Mouse (Mus musculus) macrophage (primary cell): ENCODE results near the gene Fhad1. TPM values are rescaled to one million over a fixed set of nuclear protein-coding genes. Genes with fewer than 3 reads are reported as not detected.

ENCODE experiments used
- H3K27ac ChIP-seq: fragments of 350-480 bp; formaldehyde crosslinking; 2 replicates; pipeline ENCODE4 v1.9.0; 2021
- H3K36me3 ChIP-seq: fragments of 350-480 bp; formaldehyde crosslinking; 2 replicates; pipeline ENCODE4 v1.9.0; 2021; ENCODE audit errors: inconsistent target
- H3K4me3 ChIP-seq: fragments of 350-480 bp; formaldehyde crosslinking; 2 replicates; pipeline ENCODE4 v1.9.0; 2021; ENCODE audit errors: inconsistent target
- H3K79me2 ChIP-seq: fragments of 350-480 bp; formaldehyde crosslinking; 2 replicates; pipeline ENCODE4 v1.9.0; 2021; ENCODE audit errors: inconsistent target
- WGBS: methylation state at CpG from one replicate; pipeline ENCODE4 v1.1.7; 2026; ENCODE audit warnings: inconsistent platforms; ENCODE audit not compliant: missing documents; 5-methylcytosine and 5-hydroxymethylcytosine counted together
- polyA plus RNA-seq: library from polyadenylated mRNA; stranded (reverse); fragments of 250-400 nt; gene quantifications from 3 replicates; pipeline ENCODE4 v1.2.4, GENCODE M21; 2018; ENCODE audit warnings: inconsistent platforms

Gene Fhad1
- polyA plus RNA-seq, 1 experiment from 2014 or later, result 5.4 TPM

DNA sequence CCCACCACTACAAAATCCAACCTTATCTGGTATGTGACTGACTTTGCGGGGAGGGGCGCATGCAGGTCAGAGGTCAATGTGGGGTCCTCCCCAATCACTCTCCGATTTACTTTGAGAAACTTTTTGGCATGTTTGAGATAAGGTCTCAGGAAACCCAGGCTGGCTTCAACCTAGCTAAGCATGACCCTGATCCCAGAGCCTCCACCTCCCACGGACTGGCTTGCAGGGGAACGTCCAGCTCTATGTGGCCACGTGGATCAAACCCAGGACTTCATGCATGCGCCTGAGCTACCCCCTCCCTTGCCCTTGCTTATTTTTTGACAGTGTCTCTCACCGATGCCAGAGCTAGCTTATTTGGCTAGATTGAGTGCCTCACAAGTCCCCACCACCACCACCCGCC is 61.6 kb downstream of the Fhad1 start:
- no peaks in the 10 kb centered on the region for H3K79me2 ChIP-seq
- no peak overlapping the region for H3K4me3 ChIP-seq
- WGBS, result 81% methylated on average over 9 of the region's 9 CpGs
- no peaks in the 10 kb centered on the region for H3K36me3 ChIP-seq
- H3K27ac ChIP-seq, result peak overlapping the region; percentile 98

DNA sequence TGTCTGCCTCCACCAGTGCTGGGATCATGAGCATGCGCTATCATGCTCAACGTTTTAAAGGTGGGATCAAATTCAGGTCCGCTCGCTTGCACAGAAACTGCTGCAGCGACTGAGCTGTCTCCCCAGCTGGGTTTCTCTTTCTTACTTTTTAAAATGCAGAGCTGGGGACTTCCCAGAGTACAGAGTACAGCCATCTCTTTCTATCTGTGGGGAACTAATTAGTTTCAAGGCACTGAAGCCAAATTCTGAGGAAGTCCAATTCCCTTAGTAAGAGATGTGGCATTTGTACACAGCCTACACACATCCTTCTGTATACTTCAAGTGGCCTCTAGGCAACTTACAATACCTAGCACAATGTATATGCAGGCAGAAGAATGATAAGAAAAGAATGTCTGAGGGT is 62.1 kb downstream of the Fhad1 start:
- 27% methylated on average over 5 of the region's 5 CpGs for WGBS
- Histone ChIP-seq H3K36me3 (no peaks in the 10 kb centered on the region), H3K27ac (peak overlapping the region; percentile 98), H3K79me2 (no peaks in the 10 kb centered on the region), H3K4me3 (no peak overlapping the region)

DNA sequence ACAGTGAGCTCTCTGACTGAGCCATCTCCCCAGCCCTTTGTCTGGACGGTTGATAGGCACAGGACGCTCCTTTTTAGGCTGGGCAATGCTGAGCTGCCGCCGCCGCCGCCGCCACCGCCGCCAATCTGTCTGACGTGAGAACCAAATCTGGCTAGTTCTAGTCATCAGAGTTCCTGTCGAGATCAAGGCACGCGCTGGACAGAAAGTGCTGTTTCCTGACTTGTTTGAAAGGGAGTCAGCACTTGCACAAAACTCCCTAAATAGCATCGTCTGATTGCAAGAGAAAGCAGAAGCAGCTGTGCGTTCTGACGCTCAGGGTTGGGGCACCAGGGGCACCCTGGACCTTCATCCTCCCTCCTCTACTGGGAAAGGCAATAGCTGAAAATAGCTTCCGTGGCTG is 62.8 kb downstream of the Fhad1 start:
- no peaks in the 10 kb centered on the region for H3K79me2 ChIP-seq
- no peak overlapping the region for H3K4me3 ChIP-seq
- under 1% methylated on average over 17 of the region's 17 CpGs for WGBS
- no peaks in the 10 kb centered on the region for H3K36me3 ChIP-seq
- peak overlapping the region; percentile 98 for H3K27ac ChIP-seq

DNA sequence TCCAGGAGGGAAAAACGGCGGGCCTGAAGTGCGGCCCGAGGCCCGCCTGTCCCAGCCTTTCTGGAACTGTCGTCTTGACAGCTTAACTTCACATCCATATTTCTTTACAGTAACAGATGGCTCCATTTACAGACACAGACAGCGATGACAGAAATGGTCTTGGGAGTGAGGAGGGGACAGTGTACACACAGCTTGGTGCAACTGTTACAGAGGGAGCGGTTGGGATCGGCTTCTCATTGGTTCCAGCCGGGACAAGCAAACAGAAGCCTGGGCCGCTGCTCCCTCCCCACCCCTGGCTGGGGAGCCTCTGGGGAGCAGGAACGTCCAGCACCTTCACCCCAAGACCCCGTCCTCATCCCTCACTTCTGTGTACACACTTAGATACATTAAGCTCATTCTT is 65.4 kb downstream of the Fhad1 start:
- Histone ChIP-seq H3K27ac (no peak overlapping the region), H3K79me2 (no peaks in the 10 kb centered on the region), H3K4me3 (no peak overlapping the region), H3K36me3 (no peaks in the 10 kb centered on the region)
- 98% methylated on average over 13 of the region's 13 CpGs for WGBS

DNA sequence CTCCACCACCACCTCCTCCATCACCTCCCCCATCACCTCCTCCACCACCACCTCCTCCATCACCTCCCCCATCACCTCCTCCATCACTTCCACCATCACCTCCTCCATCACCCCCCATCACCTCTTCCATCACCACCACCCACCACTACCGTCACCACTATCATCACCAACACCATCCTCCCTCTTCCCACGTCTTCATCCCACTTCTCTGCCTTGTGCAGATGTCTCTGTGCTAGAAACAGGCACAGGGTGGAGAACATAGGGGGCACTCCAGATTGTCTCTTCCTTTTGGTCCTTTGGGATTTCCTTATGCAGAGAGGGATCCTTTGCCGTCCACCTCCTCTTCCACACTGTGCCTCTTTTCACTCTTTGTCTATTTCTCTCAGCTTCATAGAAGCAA is 66.1 kb downstream of the Fhad1 start:
- 100% methylated on average over 3 of the region's 3 CpGs for WGBS
- Histone ChIP-seq H3K79me2 (no peaks in the 10 kb centered on the region), H3K36me3 (no peaks in the 10 kb centered on the region), H3K27ac (no peak overlapping the region), H3K4me3 (no peak overlapping the region)

DNA sequence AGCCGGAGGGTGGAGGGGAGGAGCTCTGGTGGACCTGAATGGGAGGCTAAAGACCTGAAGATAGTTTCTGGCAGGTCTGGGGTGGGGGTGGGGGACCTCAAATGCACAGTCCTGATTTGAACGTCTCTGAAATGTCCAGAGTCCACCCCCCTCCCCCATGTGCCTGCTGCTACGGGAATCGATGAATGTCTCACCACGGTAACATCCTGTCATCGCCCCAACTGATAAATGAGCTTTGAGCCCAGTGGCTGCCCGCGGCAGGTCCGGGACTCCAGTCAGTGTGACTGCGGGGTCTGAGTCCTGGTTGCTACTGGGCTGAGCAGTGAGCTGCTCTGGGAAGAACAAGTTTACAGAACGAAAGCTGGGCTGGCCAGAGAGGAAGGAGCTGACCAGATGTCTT is 72.5 kb downstream of the Fhad1 start:
- Histone ChIP-seq H3K4me3 (no peak overlapping the region), H3K27ac (no peak overlapping the region), H3K79me2 (no peaks in the 10 kb centered on the region), H3K36me3 (no peaks in the 10 kb centered on the region)
- WGBS, result 88% methylated on average over 10 of the region's 11 CpGs

DNA sequence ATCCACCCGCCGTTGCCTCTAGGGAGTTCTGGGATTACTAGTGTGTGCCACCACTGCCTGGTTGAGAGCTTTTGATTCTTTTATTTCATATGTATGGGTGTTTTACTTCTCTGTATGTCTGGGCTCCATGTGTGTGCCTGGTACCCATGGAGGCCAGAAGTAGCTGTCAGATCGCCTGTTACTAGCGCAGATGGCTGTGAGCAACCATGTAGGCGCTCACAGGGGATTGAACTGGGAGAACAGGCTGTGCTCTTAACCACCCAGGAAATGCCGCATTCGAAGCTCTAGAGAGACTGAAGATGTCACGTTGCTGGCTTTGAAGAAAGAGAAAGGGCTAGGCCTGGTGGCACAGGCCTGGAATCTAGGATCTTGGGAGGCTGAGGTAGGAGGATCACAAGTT is 73.6 kb downstream of the Fhad1 start:
- no peak overlapping the region for H3K27ac ChIP-seq
- H3K79me2 ChIP-seq, result no peaks in the 10 kb centered on the region
- WGBS, result 94% methylated on average over 8 of the region's 8 CpGs
- no peak overlapping the region for H3K4me3 ChIP-seq
- no peaks in the 10 kb centered on the region for H3K36me3 ChIP-seq

DNA sequence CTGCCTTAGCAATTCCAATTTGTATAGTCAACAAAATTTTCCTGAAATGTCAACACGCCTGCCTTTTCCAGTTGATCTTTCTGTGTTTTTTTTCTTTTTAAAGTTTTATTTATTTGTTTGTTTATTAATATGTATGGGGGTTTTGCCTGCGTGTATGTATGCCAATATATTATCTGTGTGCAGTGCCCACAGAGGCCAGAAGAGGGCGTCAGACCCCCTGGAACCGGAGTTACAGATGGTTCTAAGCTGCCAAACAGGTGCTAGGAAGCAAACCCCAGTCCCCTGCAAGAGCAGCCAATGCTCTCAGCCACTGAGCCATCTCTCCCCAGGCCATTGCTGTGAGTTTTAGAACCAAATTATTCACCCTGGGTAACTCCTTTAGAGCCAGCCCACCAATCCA is 76.3 kb downstream of the Fhad1 start:
- no peak overlapping the region for H3K27ac ChIP-seq
- WGBS, result 89% methylated on average over 4 of the region's 4 CpGs
- H3K36me3 ChIP-seq, result no peaks in the 10 kb centered on the region
- no peak overlapping the region for H3K4me3 ChIP-seq
- H3K79me2 ChIP-seq, result no peaks in the 10 kb centered on the region

DNA sequence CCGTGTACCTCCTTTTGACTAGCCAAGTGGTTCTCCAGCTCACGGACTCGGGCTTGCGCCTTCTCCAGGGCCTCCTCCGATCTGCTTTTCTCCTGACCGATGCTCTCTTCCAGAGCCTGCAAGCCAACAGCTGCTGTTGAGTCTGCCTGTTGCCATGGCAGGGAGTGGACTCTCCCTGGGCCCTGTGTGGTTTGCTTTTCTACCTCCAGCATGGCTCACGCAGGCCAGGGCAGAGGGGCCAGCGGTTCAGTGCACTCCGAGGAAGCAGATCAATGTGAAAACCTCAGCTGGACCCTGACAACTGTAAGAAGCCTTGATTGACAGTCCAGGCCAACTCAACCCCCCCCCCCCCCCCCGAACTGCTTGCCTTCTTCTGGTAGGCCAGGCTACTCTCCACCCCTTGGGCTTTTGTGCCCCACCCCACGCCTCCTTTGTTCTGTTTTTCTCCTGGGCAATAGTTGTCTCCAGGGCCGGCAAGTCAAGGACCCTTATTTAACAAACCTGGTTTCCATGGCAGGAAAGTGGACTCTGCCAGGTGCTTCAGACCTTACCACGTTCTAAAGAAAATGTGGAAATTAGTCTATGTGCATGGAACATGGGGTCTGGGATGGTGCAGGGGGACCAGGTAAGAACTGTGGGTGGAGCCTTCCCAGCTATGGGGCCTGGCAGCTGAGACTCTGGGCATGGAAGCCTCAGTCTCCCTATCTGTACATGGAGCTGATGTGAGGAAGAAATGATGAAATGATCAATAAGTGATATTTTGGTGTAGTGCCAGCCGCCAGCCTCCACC is 81.9 kb downstream of the Fhad1 start:
- WGBS, result 91% methylated on average over 13 of the region's 14 CpGs
- Histone ChIP-seq H3K27ac (no peak overlapping the region), H3K36me3 (no peaks in the 10 kb centered on the region), H3K79me2 (no peaks in the 10 kb centered on the region), H3K4me3 (no peak overlapping the region)

DNA sequence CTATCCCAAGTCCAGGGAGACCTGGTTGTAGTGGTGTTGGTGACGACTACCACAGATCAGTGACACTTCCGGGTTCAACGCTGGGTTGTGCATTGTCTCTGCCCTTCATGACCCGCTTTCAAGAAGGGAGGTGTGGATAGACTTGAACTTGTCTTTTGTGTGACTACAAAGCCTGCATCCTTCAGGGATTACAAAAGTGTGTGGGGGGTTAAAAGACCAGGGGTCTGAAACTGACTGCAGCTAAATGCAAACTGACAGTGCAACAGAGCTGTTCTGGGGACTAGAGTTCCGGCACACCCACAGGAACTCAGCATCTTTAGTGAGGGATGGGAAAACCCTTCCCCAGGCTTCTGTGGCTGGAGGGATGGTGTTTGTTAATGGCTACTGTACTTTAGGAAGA is 83.4 kb downstream of the Fhad1 start:
- Histone ChIP-seq H3K4me3 (no peak overlapping the region), H3K79me2 (no peaks in the 10 kb centered on the region), H3K27ac (no peak overlapping the region), H3K36me3 (no peaks in the 10 kb centered on the region)
- WGBS, result 97% methylated on average over 5 of the region's 5 CpGs

DNA sequence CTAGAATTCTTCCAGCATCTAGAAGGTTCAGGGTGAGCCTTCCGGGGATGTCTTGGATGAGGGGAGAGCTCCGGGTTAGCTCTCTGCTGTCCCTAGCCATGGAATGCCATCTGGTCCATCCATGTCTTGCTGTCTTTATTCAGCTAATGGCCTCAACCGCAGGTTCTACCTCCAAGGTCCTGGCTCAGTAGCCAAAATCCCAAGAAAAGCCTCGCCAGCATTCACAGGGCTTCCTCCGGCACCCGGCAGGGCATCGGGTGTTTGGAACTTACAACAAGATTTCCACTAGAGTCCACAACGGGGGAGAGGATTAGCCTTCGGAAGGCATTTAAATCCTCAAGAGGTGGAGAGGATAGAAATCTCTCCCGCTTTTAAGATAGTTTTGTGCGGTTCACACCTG is 84.9 kb downstream of the Fhad1 start:
- no peak overlapping the region for H3K4me3 ChIP-seq
- no peaks in the 10 kb centered on the region for H3K36me3 ChIP-seq
- H3K27ac ChIP-seq, result no peak overlapping the region
- 95% methylated on average over 11 of the region's 11 CpGs for WGBS
- no peaks in the 10 kb centered on the region for H3K79me2 ChIP-seq

DNA sequence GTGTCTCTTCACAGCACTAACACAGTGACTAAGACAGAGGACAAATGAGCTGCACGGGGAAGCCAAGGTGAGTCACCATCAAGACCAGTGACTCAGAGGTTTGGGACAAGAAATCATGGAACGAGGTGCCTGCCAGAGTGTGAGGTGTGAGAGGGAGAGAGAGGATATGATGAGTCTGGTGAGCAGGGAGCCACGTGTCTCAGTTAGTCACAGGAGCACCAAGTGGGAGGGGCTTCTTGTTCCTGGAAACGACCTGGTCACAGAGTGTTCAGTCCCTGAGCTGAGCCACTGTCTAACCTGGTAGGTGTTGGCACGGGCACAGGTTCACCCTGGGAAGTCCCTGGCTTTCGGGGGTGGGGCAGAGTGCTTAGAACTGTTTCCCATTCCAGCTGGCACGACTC is 86.0 kb downstream of the Fhad1 start:
- no peak overlapping the region for H3K27ac ChIP-seq
- no peaks in the 10 kb centered on the region for H3K36me3 ChIP-seq
- H3K4me3 ChIP-seq, result no peak overlapping the region
- H3K79me2 ChIP-seq, result no peaks in the 10 kb centered on the region
- WGBS, result 45% methylated on average over 7 of the region's 7 CpGs

DNA sequence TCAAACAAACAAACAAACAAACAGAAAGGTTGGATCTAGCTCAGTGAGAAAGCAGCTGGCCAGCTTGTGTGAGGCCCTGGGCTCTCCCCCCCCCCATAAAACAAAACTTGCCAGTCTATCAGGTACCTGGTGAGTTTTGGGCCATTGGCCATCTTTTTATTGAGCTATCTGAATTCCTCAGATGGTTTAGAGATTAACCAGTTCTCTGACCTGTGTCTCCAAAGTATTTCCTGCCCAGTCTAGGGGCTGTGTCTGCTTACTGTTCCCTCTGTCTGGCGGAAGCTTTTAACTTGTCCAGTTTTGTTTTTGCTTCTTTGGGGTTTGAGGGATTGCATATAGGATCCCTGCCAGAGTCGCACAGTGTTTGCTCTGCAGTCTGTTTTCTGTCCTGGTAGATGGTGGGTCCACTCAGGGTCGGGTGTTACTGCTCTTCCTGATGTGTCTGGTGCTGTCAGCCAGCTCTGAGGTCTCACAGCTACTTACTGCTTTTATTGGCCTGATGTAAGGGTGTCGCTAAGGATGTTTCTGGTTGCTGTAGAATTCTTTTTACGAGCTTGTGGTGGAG is 89.0 kb downstream of the Fhad1 start:
- Histone ChIP-seq H3K27ac (no peak overlapping the region), H3K4me3 (no peak overlapping the region), H3K79me2 (no peaks in the 10 kb centered on the region), H3K36me3 (no peaks in the 10 kb centered on the region)
- 99% methylated on average over 5 of the region's 5 CpGs for WGBS

DNA sequence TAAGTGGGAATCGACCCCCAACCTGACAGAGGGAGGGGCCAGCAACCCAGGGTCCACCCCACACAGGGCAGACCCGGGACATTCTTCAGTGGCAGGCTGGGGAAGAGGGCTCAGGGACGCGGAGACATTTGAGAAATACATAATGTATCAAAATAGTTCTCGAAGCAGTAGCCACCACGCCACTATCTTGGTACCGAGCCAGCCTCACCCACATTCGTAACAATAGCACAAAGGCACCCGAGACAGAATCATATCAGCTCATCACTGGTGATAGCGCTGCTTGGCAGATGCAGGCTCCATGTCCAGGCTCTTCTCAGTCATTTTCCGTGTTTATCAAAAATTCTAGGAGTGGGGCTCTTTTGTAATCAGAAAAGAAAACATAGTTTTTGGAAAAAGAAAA is 90.9 kb downstream of the Fhad1 start:
- 89% methylated on average over 9 of the region's 11 CpGs for WGBS
- Histone ChIP-seq H3K36me3 (no peaks in the 10 kb centered on the region), H3K27ac (no peak overlapping the region), H3K4me3 (no peak overlapping the region), H3K79me2 (no peaks in the 10 kb centered on the region)

DNA sequence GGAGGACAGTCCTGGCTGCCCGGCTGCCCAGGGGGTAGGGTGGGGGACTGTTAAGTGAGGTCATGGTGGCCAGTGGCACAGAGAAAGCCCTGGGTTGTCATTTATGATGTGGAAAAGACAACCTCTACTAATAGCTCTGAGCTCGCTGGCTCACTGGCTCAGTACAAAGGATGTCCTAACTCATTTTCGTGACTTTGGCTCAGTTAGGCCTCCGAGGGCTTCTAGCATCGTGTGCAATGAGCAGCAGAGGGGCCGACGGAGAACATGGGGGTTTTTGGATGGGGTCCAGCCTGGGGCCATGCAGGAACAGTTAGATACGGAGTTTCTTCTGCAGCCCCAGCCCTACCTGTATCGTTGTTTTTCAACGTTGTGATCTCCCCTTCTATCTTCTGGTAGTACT is 94.5 kb downstream of the Fhad1 start:
- WGBS, result 94% methylated on average over 10 of the region's 10 CpGs
- H3K4me3 ChIP-seq, result no peak overlapping the region
- no peak overlapping the region for H3K27ac ChIP-seq
- no peaks in the 10 kb centered on the region for H3K36me3 ChIP-seq
- H3K79me2 ChIP-seq, result no peaks in the 10 kb centered on the region
